Mouse (Mus musculus): ENCODE measurements at regions not wholly inside any gene's neighbourhood (a gene's known extent, or its start where the extent isn't known, plus 50 kb on each side); places are given as distances from the start of the nearest gene placed in this dataset.

DNA sequence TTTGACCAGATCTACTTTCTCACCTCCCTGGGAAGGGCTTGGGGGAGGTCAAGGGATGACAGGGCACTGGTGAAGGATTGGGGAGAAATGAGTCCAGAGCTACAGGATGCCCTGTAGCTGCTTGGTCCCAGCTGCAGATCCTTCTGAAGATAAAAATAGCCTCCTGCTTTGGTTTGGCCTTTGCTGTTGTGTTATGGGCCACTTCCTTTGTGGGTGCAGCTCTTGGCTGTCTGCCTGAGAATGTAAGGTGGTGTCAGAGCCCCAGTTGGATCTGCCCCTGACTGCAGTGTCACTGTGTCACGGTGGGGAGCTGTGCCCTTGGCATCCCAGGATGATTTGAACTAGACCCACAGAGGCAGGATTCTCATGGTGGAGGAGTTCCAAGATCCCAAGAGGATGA, 67.8 kb upstream of the Id2 start:
- no peaks in the 10 kb centered on the region for H3K36me3 ChIP-seq (ENCODE audit: control insufficient read depth, insufficient read depth, low read length)
- H3K4me1 ChIP-seq (ENCODE audit: control insufficient read depth, insufficient read depth, low read length) = 0 out of 2 replicates have a peak, but pooled peaks cover 2% of the 10 kb centered on the region
- WGBS = 66% methylated on average over 1 of the region's 1 CpGs
- DNase-seq (ENCODE audit: low spot score) (no peak), ATAC-seq (ENCODE audit: insufficient number of reproducible peaks, low FRiP score, low TSS enrichment, low read depth) (no peak)
- H3K27ac ChIP-seq (replicated peaks; ENCODE audit: low read depth, low read length) = no peak overlapping the region
- no peaks in the 10 kb centered on the region for H3K27me3 ChIP-seq (ENCODE audit: control insufficient read depth, insufficient read depth, low read length)
- H3K4me3 ChIP-seq (ENCODE audit: low read depth, low read length) = no peak overlapping the region
- no peak overlapping the region for H3K4me2 ChIP-seq (ENCODE audit: low read depth, severe bottlenecking)
- no peaks in the 10 kb centered on the region for H3K9me3 ChIP-seq (ENCODE audit: control insufficient read depth, low read length)
- no peak overlapping the region for H3K9ac ChIP-seq (ENCODE audit: low read length)

DNA sequence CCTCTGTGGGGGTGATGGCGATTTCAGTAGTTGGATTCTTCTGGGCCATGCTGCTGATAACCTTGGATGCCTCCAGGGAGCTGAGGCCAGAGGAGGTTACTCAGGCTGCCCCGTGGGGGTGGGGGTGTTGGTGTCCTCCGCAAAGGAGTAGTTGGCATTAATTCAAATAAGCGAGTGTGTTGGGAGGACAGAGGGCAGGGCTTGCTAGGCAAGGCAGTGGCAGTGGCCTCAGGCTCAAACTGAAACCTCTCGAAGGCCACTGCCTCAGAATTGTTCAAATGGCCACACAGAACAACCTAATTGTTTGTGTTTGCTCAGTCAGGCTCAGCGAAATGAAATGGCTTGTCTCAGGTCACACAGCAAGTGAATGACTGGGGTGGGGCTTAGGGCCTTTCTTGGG, 66.6 kb upstream of the Id2 start:
- Histone ChIP-seq H3K27me3 (ENCODE audit: control insufficient read depth, insufficient read depth, low read length) (no peaks in the 10 kb centered on the region), H3K4me2 (ENCODE audit: low read depth, severe bottlenecking) (no peak overlapping the region), H3K9ac (ENCODE audit: low read length) (no peak overlapping the region), H3K4me1 (ENCODE audit: control insufficient read depth, insufficient read depth, low read length) (0 out of 2 replicates have a peak, but pooled peaks cover 2% of the 10 kb centered on the region), H3K27ac (replicated peaks; ENCODE audit: low read depth, low read length) (no peak overlapping the region), H3K4me3 (ENCODE audit: low read depth, low read length) (no peak overlapping the region), H3K9me3 (ENCODE audit: control insufficient read depth, low read length) (no peaks in the 10 kb centered on the region; the same call in 1 of the 2 replicates), H3K36me3 (ENCODE audit: control insufficient read depth, insufficient read depth, low read length) (no peaks in the 10 kb centered on the region)
- ATAC-seq (ENCODE audit: insufficient number of reproducible peaks, low FRiP score, low TSS enrichment, low read depth) = no peak
- WGBS = 55% methylated on average over 6 of the region's 6 CpGs
- no peak for DNase-seq (ENCODE audit: low spot score)

DNA sequence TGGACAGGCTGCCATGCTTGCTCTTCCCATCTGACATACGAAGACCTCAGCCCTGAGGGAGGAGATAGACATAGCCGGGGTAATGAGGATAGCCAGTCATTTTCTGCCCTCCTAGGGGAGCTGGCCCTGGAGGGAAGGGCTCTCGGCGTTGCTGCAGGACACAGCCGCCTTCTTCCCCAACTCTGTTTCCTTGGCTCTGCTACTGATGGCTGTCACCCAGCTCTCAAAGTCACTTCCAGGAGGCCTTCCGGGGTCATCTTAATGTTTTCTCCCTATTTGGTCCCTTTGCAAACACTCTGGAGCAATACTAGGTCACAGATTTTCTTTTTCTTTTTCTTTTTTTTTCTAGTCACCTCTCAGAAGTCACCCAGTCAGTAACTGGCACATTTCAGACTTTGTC, 65.9 kb upstream of the Id2 start:
- no peaks in the 10 kb centered on the region; the same call in 1 of the 2 replicates for H3K9me3 ChIP-seq (ENCODE audit: control insufficient read depth, low read length)
- no peak overlapping the region for H3K27ac ChIP-seq (replicated peaks; ENCODE audit: low read depth, low read length)
- WGBS = 73% methylated on average over 6 of the region's 6 CpGs
- no peak overlapping the region for H3K4me2 ChIP-seq (ENCODE audit: low read depth, severe bottlenecking)
- ATAC-seq (ENCODE audit: insufficient number of reproducible peaks, low FRiP score, low TSS enrichment, low read depth) = no peak
- H3K9ac ChIP-seq (ENCODE audit: low read length) = no peak overlapping the region
- H3K4me1 ChIP-seq (ENCODE audit: control insufficient read depth, insufficient read depth, low read length) = 0 out of 2 replicates have a peak, but pooled peaks cover 2% of the 10 kb centered on the region
- no peaks in the 10 kb centered on the region for H3K36me3 ChIP-seq (ENCODE audit: control insufficient read depth, insufficient read depth, low read length)
- no peaks in the 10 kb centered on the region for H3K27me3 ChIP-seq (ENCODE audit: control insufficient read depth, insufficient read depth, low read length)
- no peak overlapping the region for H3K4me3 ChIP-seq (ENCODE audit: low read depth, low read length)
- DNase-seq (ENCODE audit: low spot score) = no peak

DNA sequence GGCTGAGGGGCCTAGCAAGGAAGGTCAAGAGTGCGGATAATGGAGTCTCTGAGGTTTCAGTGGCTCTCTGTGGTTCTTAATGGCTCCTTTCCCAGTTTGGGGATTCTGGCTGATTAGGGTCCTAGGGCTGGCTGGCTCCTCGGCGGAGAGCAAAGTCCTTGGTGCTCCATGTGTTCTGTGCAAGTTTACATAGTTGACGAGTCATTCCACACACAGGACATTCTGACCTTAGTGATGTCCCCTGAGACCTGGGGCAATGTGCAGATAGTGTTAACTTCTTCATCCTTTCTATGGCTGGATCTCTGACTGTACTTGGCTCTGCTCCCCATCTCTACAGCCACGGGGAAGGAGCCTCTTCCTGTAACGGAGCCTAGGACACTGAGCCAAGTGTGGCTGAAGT, 65.0 kb upstream of the Id2 start:
- Histone ChIP-seq H3K4me2 (ENCODE audit: low read depth, severe bottlenecking) (no peak overlapping the region), H3K4me1 (ENCODE audit: control insufficient read depth, insufficient read depth, low read length) (0 out of 2 replicates have a peak, but pooled peaks cover 2% of the 10 kb centered on the region), H3K4me3 (ENCODE audit: low read depth, low read length) (no peak overlapping the region), H3K9me3 (ENCODE audit: control insufficient read depth, low read length) (no peaks in the 10 kb centered on the region; the same call in 1 of the 2 replicates), H3K36me3 (ENCODE audit: control insufficient read depth, insufficient read depth, low read length) (no peaks in the 10 kb centered on the region), H3K9ac (ENCODE audit: low read length) (no peak overlapping the region), H3K27me3 (ENCODE audit: control insufficient read depth, insufficient read depth, low read length) (no peaks in the 10 kb centered on the region), H3K27ac (replicated peaks; ENCODE audit: low read depth, low read length) (no peak overlapping the region)
- DNase-seq (ENCODE audit: low spot score) (no peak), ATAC-seq (ENCODE audit: insufficient number of reproducible peaks, low FRiP score, low TSS enrichment, low read depth) (no peak)
- WGBS = 91% methylated on average over 6 of the region's 6 CpGs

DNA sequence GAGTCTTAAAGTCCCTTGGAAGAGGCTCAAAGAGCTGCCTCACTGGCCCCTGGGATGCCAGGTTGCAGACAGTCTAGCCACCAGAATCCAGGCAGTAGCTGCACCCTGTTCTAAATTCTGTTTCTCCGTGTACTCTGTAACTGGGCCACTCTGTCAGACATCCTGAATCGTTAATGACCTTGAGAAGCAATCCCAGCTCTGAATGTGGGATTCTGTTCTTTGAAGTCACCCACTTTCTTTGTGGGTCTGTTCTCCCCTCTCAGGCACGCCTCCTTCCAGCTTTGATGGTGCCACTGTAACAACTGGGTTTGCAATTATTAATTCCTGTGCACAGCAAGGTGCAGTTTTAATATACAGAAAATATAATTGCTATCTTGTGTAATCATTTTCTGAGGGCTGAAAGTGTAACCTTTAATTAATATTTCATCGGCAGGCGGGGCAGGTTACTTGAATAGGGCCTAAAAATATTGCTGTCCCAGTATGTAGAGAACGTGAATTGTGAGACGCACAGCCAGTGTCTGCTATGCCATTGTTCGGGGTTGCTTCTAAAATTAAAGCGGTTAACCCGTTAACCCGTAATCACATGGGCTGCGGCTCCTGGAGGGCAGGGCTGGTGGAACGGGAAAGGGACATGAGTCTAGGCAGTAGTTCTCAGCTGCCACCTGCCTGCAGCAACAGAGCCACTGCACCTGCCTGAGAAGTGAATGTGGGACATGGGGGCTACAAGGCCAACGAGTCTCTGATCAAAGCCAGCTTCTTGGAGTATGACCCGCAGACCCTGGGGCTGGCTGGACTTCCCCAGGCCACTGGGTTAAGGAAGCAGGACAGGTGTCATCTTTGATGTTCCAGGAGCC, 64.3 kb upstream of the Id2 start:
- Histone ChIP-seq H3K27me3 (ENCODE audit: control insufficient read depth, insufficient read depth, low read length) (no peaks in the 10 kb centered on the region), H3K4me2 (ENCODE audit: low read depth, severe bottlenecking) (no peak overlapping the region), H3K9ac (ENCODE audit: low read length) (no peak overlapping the region), H3K36me3 (ENCODE audit: control insufficient read depth, insufficient read depth, low read length) (no peaks in the 10 kb centered on the region), H3K4me1 (ENCODE audit: control insufficient read depth, insufficient read depth, low read length) (0 out of 2 replicates have a peak, but pooled peaks cover 2% of the 10 kb centered on the region), H3K9me3 (ENCODE audit: control insufficient read depth, low read length) (no peaks in the 10 kb centered on the region; the same call in 1 of the 2 replicates), H3K27ac (replicated peaks; ENCODE audit: low read depth, low read length) (no peak overlapping the region), H3K4me3 (ENCODE audit: low read depth, low read length) (no peak overlapping the region)
- ATAC-seq (ENCODE audit: insufficient number of reproducible peaks, low FRiP score, low TSS enrichment, low read depth) (no peak), DNase-seq (ENCODE audit: low spot score) (no peak)
- 75% methylated on average over 15 of the region's 15 CpGs for WGBS

DNA sequence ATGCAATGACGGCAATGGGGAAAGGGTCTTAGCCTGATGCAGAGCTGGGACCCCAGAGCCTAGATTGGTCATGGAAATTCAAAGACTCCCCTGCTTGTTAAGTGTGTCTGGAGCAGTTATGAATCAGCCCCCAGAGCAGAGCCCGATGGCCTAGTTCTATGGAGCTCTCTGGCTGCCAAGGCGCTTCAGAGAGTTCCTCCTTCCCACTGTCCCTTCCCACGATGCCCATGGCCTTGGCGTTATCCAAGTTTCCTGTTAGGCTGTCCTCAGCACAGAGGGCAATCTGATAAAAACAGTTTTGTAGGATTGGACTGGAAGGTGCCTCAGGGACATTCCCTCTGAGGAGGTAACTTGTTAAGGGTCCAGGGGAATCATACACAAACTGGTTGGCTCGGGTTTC, 62.2 kb upstream of the Id2 start:
- no peaks in the 10 kb centered on the region for H3K27me3 ChIP-seq (ENCODE audit: control insufficient read depth, insufficient read depth, low read length)
- ATAC-seq (ENCODE audit: insufficient number of reproducible peaks, low FRiP score, low TSS enrichment, low read depth) (no peak), DNase-seq (ENCODE audit: low spot score) (no peak)
- no peak overlapping the region for H3K27ac ChIP-seq (replicated peaks; ENCODE audit: low read depth, low read length)
- no peaks in the 10 kb centered on the region; the same call in 1 of the 2 replicates for H3K9me3 ChIP-seq (ENCODE audit: control insufficient read depth, low read length)
- WGBS = 91% methylated on average over 6 of the region's 6 CpGs
- no peak overlapping the region for H3K4me3 ChIP-seq (ENCODE audit: low read depth, low read length)
- H3K9ac ChIP-seq (ENCODE audit: low read length) = no peak overlapping the region
- H3K36me3 ChIP-seq (ENCODE audit: control insufficient read depth, insufficient read depth, low read length) = no peaks in the 10 kb centered on the region
- H3K4me2 ChIP-seq (ENCODE audit: low read depth, severe bottlenecking) = no peak overlapping the region
- no peaks in the 10 kb centered on the region for H3K4me1 ChIP-seq (ENCODE audit: control insufficient read depth, insufficient read depth, low read length)

DNA sequence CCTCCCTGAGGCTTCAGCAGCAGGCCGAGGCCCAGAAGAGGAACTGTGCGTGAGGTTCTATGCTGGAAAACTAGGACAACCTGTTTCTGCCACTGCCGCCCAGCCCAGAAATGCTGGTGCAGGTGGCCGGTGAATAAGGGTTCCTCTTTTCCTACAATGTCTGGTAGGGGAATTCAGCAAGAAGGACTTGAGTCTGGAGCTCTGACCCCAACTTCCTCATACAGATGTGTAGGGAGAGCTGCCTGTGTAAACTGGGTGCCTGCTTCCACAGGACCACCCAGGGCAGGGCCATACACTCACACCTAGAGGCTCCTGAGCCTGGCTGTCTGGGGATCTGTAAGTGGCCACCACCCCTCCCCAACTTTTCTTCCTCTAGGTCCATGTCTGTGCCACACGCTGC, 60.3 kb upstream of the Id2 start:
- H3K27me3 ChIP-seq (ENCODE audit: control insufficient read depth, insufficient read depth, low read length) = no peaks in the 10 kb centered on the region
- H3K4me1 ChIP-seq (ENCODE audit: control insufficient read depth, insufficient read depth, low read length) = no peaks in the 10 kb centered on the region
- H3K4me3 ChIP-seq (ENCODE audit: low read depth, low read length) = no peak overlapping the region
- 84% methylated on average over 5 of the region's 5 CpGs for WGBS
- H3K4me2 ChIP-seq (ENCODE audit: low read depth, severe bottlenecking) = no peak overlapping the region
- H3K9me3 ChIP-seq (ENCODE audit: control insufficient read depth, low read length) = no peaks in the 10 kb centered on the region; the same call in 1 of the 2 replicates
- no peaks in the 10 kb centered on the region for H3K36me3 ChIP-seq (ENCODE audit: control insufficient read depth, insufficient read depth, low read length)
- no peak overlapping the region for H3K27ac ChIP-seq (replicated peaks; ENCODE audit: low read depth, low read length)
- H3K9ac ChIP-seq (ENCODE audit: low read length) = no peak overlapping the region
- DNase-seq (ENCODE audit: low spot score) (no peak), ATAC-seq (ENCODE audit: insufficient number of reproducible peaks, low FRiP score, low TSS enrichment, low read depth) (no peak)

DNA sequence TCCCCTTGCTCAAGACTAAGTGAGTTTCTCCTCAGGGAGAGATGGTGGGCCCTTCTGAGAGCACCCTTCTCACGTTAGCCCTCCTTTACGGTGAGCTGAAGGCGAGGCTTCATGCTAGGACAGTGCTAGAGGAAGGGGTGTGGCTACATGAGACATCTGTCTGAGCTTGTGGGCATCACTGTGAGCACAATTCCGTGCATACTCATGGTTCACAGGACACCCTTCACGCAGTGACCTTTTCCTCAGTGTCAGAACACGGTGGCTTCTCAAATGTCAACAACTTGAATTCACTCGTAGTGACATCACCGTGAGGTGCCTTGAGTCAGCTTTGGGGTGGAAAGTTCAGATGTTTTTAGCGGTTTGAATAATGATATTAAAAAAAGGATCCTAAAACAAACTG, 58.5 kb upstream of the Id2 start:
- H3K4me2 ChIP-seq (ENCODE audit: low read depth, severe bottlenecking) = no peak overlapping the region
- no peak for DNase-seq (ENCODE audit: low spot score)
- H3K27ac ChIP-seq (replicated peaks; ENCODE audit: low read depth, low read length) = no peak overlapping the region
- H3K9me3 ChIP-seq (ENCODE audit: control insufficient read depth, low read length) = no peaks in the 10 kb centered on the region; the same call in 1 of the 2 replicates
- no peak overlapping the region for H3K4me3 ChIP-seq (ENCODE audit: low read depth, low read length)
- H3K9ac ChIP-seq (ENCODE audit: low read length) = no peak overlapping the region
- 79% methylated on average over 9 of the region's 9 CpGs for WGBS
- H3K4me1 ChIP-seq (ENCODE audit: control insufficient read depth, insufficient read depth, low read length) = no peaks in the 10 kb centered on the region
- H3K36me3 ChIP-seq (ENCODE audit: control insufficient read depth, insufficient read depth, low read length) = no peaks in the 10 kb centered on the region
- no peaks in the 10 kb centered on the region for H3K27me3 ChIP-seq (ENCODE audit: control insufficient read depth, insufficient read depth, low read length)
- no peak for ATAC-seq (ENCODE audit: insufficient number of reproducible peaks, low FRiP score, low TSS enrichment, low read depth)

All from limb, embryonic 11.5 days (tissue).